Mouse (Mus musculus): ENCODE data around the gene Rpl14. TPM values are rescaled to one million over a fixed set of nuclear protein-coding genes. Genes with fewer than 3 reads are reported as not detected.
A peak's percentile ranks its signal among the peaks of the same experiment; 100 is the strongest.
"Not testable (repeated sequence)": the region's sequence is repeated elsewhere in the genome, so short reads cannot be mapped to it uniquely, and the experiment has no call there.

Rpl14 gene
- 118 and 126 TPM in 2 replicates for polyA plus RNA-seq (2012; rRNA removed)

- Histone ChIP-seq H3K27ac (ENCODE audit: control insufficient read depth, insufficient read depth, low read depth, low read length) (peak within 1 kb of the TSS; percentile 92), H3K4me3 (ENCODE audit: control insufficient read depth, low read depth, low read length) (peak within 1 kb of the TSS; percentile 95), H3K4me1 (ENCODE audit: control insufficient read depth, insufficient read depth, low read length) (no peaks in the 10 kb centered on the region; the same call in 1 of the 2 replicates), H3K36me3 (ENCODE audit: control insufficient read depth, insufficient read depth, low read length) (no peaks in the 10 kb centered on the region; the same call in 1 of the 2 replicates), H3K27me3 (ENCODE audit: control insufficient read depth, insufficient read depth, low read length) (no peaks in the 10 kb centered on the region)
- TF ChIP-seq CTCF (IDR thresholded peaks at IDR 0.05; ENCODE audit: control insufficient read depth, insufficient read depth, insufficient replicate concordance, low read depth, low read length): no peak
- peak; percentile 96 for TF ChIP-seq POLR2A (IDR thresholded peaks at IDR 0.05; ENCODE audit: control insufficient read depth, low read depth, low read length)
These were observed at the start of gene Rpl14 for GRCm38 (mm10) chr9:120570741-120571592. Rpl14 (plus strand) TSS chr9:120571444.

DNA sequence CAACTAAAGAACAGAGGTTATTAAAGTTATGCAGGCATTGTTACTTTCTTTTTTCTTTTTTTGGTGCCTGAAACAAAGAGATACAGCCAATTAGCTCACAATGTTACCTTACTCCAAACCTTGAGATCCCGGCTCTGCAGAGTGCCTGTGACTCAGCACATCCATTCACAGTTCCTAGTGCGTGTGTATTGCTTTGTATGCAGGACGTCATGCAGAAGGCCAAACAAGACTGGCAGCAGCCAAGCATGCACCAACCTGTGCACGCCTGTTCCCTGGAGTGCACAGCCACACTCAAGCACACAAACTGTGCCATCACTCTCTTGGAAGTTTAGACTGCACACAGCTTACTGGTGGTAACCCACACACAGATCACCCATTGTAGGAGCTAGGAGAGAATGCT, 44.0 kb upstream of the Rpl14 start:
- Histone ChIP-seq H3K4me1 (ENCODE audit: control insufficient read depth, insufficient read depth, low read length) (peaks cover 2% of the 10 kb centered on the region), H3K27ac (ENCODE audit: control insufficient read depth, insufficient read depth, low read depth, low read length) (no peak overlapping the region), H3K27me3 (ENCODE audit: control insufficient read depth, insufficient read depth, low read length) (no peaks in the 10 kb centered on the region), H3K4me3 (ENCODE audit: control insufficient read depth, low read depth, low read length) (no peak overlapping the region), H3K36me3 (ENCODE audit: control insufficient read depth, insufficient read depth, low read length) (no peaks in the 10 kb centered on the region)
- TF ChIP-seq CTCF (IDR thresholded peaks at IDR 0.05; ENCODE audit: control insufficient read depth, insufficient read depth, insufficient replicate concordance, low read depth, low read length): no peak
- no peak for TF ChIP-seq POLR2A (IDR thresholded peaks at IDR 0.05; ENCODE audit: control insufficient read depth, low read depth, low read length)

DNA sequence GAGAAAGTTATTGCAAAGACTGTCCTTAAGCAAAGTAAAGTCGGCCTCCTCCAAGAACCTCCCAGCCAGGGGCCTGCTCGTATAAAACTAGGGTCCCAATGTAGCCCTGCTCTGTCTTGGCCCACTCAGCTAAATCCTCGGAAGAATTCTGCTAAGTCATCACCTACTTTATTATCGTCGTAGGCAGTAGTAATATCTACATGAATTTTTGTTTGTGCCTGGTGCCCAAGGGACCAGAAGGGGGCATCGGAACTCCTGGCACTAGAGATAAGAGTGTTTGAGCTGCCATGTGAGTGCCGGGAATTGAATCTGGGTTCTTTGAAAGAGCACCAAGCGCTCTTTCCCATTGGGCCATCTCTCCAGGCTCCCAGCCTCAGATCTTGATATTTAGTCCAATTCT, 43.3 kb upstream of the Rpl14 start:
- no peak overlapping the region for H3K4me3 ChIP-seq (ENCODE audit: control insufficient read depth, low read depth, low read length)
- H3K27ac ChIP-seq (ENCODE audit: control insufficient read depth, insufficient read depth, low read depth, low read length): no peak overlapping the region
- H3K4me1 ChIP-seq (ENCODE audit: control insufficient read depth, insufficient read depth, low read length): peaks cover 2% of the 10 kb centered on the region
- H3K36me3 ChIP-seq (ENCODE audit: control insufficient read depth, insufficient read depth, low read length): no peaks in the 10 kb centered on the region
- no peaks in the 10 kb centered on the region for H3K27me3 ChIP-seq (ENCODE audit: control insufficient read depth, insufficient read depth, low read length)
- no peak for TF ChIP-seq POLR2A (IDR thresholded peaks at IDR 0.05; ENCODE audit: control insufficient read depth, low read depth, low read length)
- no peak for TF ChIP-seq CTCF (IDR thresholded peaks at IDR 0.05; ENCODE audit: control insufficient read depth, insufficient read depth, insufficient replicate concordance, low read depth, low read length)

DNA sequence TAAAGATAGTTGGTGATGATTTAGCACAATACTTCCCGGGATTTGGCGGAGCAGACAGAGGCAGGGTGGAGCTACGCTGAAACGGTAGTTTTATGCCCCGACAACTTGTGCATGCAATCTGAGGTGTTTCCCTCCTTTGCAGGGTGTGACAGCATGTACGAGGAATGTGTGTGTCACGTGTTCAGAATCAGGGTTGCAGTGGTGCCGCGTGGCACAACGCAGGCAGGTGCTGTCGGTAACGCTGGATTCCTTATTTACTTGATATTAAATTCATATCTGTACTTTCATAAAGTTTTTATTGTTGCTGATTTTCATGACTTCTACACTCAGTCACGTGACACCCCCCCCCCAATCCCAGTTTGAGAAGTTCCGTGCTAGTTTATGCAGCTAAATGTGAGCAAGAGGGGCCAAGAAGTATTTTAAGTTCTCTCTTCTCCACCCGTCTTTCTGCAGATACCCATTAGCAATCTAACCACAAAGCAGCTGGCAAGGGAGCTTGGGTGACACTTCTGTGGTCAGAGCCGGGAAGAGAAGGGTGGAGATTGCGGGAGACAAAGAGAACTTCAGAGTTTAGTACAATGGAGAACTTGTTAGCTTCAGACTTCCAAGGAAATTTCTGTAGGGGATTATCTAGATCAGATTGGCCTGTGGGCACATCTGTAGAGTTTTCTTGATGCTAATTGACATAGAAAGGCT, 42.3 kb upstream of the Rpl14 start:
- Histone ChIP-seq H3K27ac (ENCODE audit: control insufficient read depth, insufficient read depth, low read depth, low read length) (no peak overlapping the region), H3K4me3 (ENCODE audit: control insufficient read depth, low read depth, low read length) (no peak overlapping the region), H3K27me3 (ENCODE audit: control insufficient read depth, insufficient read depth, low read length) (no peaks in the 10 kb centered on the region), H3K36me3 (ENCODE audit: control insufficient read depth, insufficient read depth, low read length) (no peaks in the 10 kb centered on the region), H3K4me1 (ENCODE audit: control insufficient read depth, insufficient read depth, low read length) (peaks cover 2% of the 10 kb centered on the region)
- no peak for TF ChIP-seq CTCF (IDR thresholded peaks at IDR 0.05; ENCODE audit: control insufficient read depth, insufficient read depth, insufficient replicate concordance, low read depth, low read length)
- TF ChIP-seq POLR2A (IDR thresholded peaks at IDR 0.05; ENCODE audit: control insufficient read depth, low read depth, low read length): no peak

GRCm38 (mm10) chr9:120530471-120530870, 40.8 kb upstream of the Rpl14 start:
- Histone ChIP-seq H3K4me3 (ENCODE audit: control insufficient read depth, low read depth, low read length) (no peak overlapping the region), H3K27ac (ENCODE audit: control insufficient read depth, insufficient read depth, low read depth, low read length) (no peak overlapping the region)
- TF ChIP-seq POLR2A (IDR thresholded peaks at IDR 0.05; ENCODE audit: control insufficient read depth, low read depth, low read length): no peak

DNA sequence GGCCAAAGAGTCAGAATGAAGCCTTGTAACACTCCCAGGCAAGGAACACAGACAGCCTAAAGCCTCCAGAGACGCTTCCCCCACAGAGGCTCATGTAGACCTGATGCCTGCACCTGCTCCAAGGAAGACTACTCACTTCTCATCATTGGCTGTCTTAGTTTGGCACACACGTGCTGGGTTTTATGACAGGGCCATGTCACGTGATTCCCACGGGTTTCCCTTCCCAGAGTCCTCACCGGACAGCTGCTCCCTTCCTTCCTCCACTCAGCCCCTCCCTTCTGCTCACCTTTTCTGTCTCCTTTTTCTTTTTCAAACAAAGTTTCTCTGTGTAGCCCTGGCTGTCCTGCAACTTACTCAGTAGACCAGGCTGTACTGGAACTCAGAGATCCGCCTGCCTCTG, 39.2 kb upstream of the Rpl14 start:
- no peaks in the 10 kb centered on the region for H3K36me3 ChIP-seq (ENCODE audit: control insufficient read depth, insufficient read depth, low read length)
- H3K4me1 ChIP-seq (ENCODE audit: control insufficient read depth, insufficient read depth, low read length): peaks cover 2% of the 10 kb centered on the region
- TF ChIP-seq CTCF (IDR thresholded peaks at IDR 0.05; ENCODE audit: control insufficient read depth, insufficient read depth, insufficient replicate concordance, low read depth, low read length) (no peak), POLR2A (IDR thresholded peaks at IDR 0.05; ENCODE audit: control insufficient read depth, low read depth, low read length) (no peak)
- H3K27me3 ChIP-seq (ENCODE audit: control insufficient read depth, insufficient read depth, low read length): no peaks in the 10 kb centered on the region
- no peak overlapping the region for H3K4me3 ChIP-seq (ENCODE audit: control insufficient read depth, low read depth, low read length)
- H3K27ac ChIP-seq (ENCODE audit: control insufficient read depth, insufficient read depth, low read depth, low read length): no peak overlapping the region

More at GRCm38 (mm10) chr9:120530471-120530870, 40.8 kb upstream of the Rpl14 start:
- Histone ChIP-seq H3K27me3 (ENCODE audit: control insufficient read depth, insufficient read depth, low read length) (no peaks in the 10 kb centered on the region), H3K36me3 (ENCODE audit: control insufficient read depth, insufficient read depth, low read length) (no peaks in the 10 kb centered on the region), H3K4me1 (ENCODE audit: control insufficient read depth, insufficient read depth, low read length) (peaks cover 2% of the 10 kb centered on the region)

DNA sequence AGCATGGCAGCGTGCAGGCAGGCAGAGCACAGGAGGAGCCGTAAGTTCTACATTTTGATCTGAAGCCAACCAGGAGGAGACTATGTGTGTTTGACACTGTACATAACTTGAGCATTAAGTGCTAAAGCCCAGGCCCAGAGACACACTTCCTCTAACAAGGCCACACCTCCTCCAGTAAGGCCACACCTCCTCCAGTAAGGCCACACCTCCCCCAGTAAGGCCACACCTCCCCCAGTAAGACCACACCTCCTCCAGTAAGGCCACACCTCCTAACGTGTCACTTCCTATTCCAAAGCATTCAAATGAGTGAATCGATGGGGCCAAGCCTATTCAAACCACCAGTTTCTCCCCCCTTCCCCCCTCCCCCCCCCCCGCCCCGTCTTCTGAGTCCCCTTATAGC, 38.6 kb upstream of the Rpl14 start:
- H3K4me1 ChIP-seq (ENCODE audit: control insufficient read depth, insufficient read depth, low read length): no peaks in the 10 kb centered on the region
- no peaks in the 10 kb centered on the region for H3K36me3 ChIP-seq (ENCODE audit: control insufficient read depth, insufficient read depth, low read length)
- no peak overlapping the region for H3K4me3 ChIP-seq (ENCODE audit: control insufficient read depth, low read depth, low read length)
- H3K27ac ChIP-seq (ENCODE audit: control insufficient read depth, insufficient read depth, low read depth, low read length): no peak overlapping the region
- TF ChIP-seq POLR2A (IDR thresholded peaks at IDR 0.05; ENCODE audit: control insufficient read depth, low read depth, low read length) (no peak), CTCF (IDR thresholded peaks at IDR 0.05; ENCODE audit: control insufficient read depth, insufficient read depth, insufficient replicate concordance, low read depth, low read length) (no peak)
- H3K27me3 ChIP-seq (ENCODE audit: control insufficient read depth, insufficient read depth, low read length): no peaks in the 10 kb centered on the region

DNA sequence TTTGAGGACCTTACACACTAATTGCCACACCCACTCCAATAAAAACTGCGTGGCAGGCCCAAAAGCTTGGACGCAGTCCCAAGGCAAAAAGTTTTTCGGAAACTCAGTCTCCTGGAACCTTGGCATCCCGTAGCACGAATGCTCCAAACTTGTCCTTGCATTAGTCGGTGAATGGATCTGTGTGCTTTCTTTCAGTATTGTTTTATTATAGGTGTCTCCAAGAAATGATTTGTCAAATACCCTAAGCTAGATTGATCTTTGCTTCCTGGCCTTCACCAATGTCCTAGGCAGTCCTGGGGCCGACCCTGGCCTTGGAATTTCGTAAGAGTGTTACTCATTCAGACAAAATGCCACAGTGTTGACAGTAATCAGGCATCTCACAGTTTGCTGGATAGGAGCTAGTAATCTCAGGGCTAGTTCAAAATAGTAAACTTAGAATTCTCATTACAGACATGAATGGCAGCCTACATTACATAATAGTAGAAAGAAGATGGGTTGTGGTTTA, 37.7 kb upstream of the Rpl14 start:
- H3K27ac ChIP-seq (ENCODE audit: control insufficient read depth, insufficient read depth, low read depth, low read length): not testable (repeated sequence)

More for the DNA sequence above, 37.7 kb upstream of the Rpl14 start:
- H3K36me3 ChIP-seq (ENCODE audit: control insufficient read depth, insufficient read depth, low read length); H3K27me3 ChIP-seq (ENCODE audit: control insufficient read depth, insufficient read depth, low read length); H3K4me1 ChIP-seq (ENCODE audit: control insufficient read depth, insufficient read depth, low read length); H3K4me3 ChIP-seq (ENCODE audit: control insufficient read depth, low read depth, low read length): not testable (repeated sequence)
